Mouse (Mus musculus) embryonic facial prominence, embryonic 14.5 days (tissue): ENCODE measurements around the gene Gbgt1. TPM values are rescaled to one million over a fixed set of nuclear protein-coding genes. Genes with fewer than 3 reads are reported as not detected.

Experiments used
- ATAC-seq: fragments of 200-750 bp; cut with Nextera tagmentation; 2 replicates; pipeline ENCODE4 v1.8.0; 2017; ENCODE audit warnings: low read depth, moderate number of reproducible peaks, moderate TSS enrichment
- DNase-seq: peaks from one replicate; pipeline ENCODE4 v3.0.0-alpha.2; 2015; ENCODE audit warnings: low spot score
- H3K27ac ChIP-seq: fragments of 300-500 bp; sonication (generic); replicated peaks from 2 replicates; pipeline ENCODE4 v1.5.1; 2014; ENCODE audit warnings: low read depth, mild to moderate bottlenecking, low read length, moderate library complexity
- H3K27me3 ChIP-seq: fragments of 300-500 bp; sonication (generic); replicated peaks from 2 replicates; pipeline ENCODE4 v1.6.1; 2014; ENCODE audit warnings: low read length; ENCODE audit not compliant: control insufficient read depth, insufficient read depth
- H3K36me3 ChIP-seq: fragments of 300-500 bp; sonication (generic); 2 replicates; pipeline ENCODE4 v1.6.1; 2014; ENCODE audit warnings: low read length, mixed read lengths; ENCODE audit not compliant: control insufficient read depth, insufficient read depth
- H3K4me1 ChIP-seq: fragments of 300-500 bp; sonication (generic); 2 replicates; pipeline ENCODE4 v1.6.1; 2014; ENCODE audit warnings: antibody characterized with exemption, low read length; ENCODE audit not compliant: control insufficient read depth, insufficient read depth
- H3K4me2 ChIP-seq: fragments of 300-500 bp; sonication (generic); 2 replicates; pipeline ENCODE4 v1.6.1; 2014; ENCODE audit warnings: low read depth, mild to moderate bottlenecking, low read length, moderate library complexity, mixed read lengths
- H3K4me3 ChIP-seq: fragments of 300-500 bp; sonication (generic); 2 replicates; pipeline ENCODE4 v1.5.1; 2014; ENCODE audit warnings: low read depth, mild to moderate bottlenecking, low read length
- H3K9ac ChIP-seq: fragments of 300-500 bp; sonication (generic); 2 replicates; pipeline ENCODE4 v1.6.1; 2014; ENCODE audit warnings: low read depth, mild to moderate bottlenecking, low read length, moderate library complexity, mixed read lengths
- H3K9me3 ChIP-seq: fragments of 300-500 bp; sonication (generic); 2 replicates; pipeline ENCODE4 v1.6.1; 2016; ENCODE audit warnings: low read length; ENCODE audit not compliant: control insufficient read depth
- WGBS: fragments of 180-500 bp; shearing (Covaris S2); extraction: QIAGEN DNeasy Blood & Tissue Kit; methylation state at CpG from one replicate; pipeline ENCODE4 v1.1.7; 2014; 5-methylcytosine and 5-hydroxymethylcytosine counted together
- polyA plus RNA-seq: library from polyadenylated mRNA; unstranded; fragments of >200 nt; fragmentation: Nextera tagmentation; extraction: Ambion mirVana; gene quantifications from 2 replicates; pipeline ENCODE4 v1.2.1, GENCODE M21; 2014

Gbgt1 gene
- 1.3 and 1.7 TPM in 2 replicates for polyA plus RNA-seq

DNA sequence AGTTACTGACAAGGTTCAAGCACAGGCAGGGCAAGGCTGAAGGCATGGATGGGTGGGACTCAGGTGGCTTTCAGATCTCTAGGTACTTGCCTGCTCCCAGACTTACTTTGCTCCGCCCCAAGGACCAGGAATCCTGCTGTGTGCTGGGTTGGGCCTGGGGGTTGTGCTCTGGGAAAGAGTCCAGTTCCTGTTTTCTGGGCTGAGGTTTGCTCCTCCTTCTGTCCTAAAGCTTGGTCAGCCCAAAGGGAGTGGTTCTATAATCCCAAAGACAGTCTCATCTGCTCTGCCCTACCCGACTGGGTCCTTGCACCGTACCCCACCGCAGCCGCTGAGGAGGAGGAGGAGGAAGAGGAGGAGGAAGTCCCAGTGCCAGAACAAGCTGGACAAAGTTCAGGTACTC, at the start of gene Gbgt1:
Gene Gbgt1 (plus strand): TSS at position 221 of the 400 bp plus-strand sequence.
- no peaks in the 10 kb centered on the region for H3K36me3 ChIP-seq
- no peaks in the 10 kb centered on the region for H3K9me3 ChIP-seq
- H3K27ac ChIP-seq: peak within 1 kb of the TSS; percentile 61
- H3K4me3 ChIP-seq: no peak within 1 kb of the TSS
- H3K9ac ChIP-seq: no peak within 1 kb of the TSS
- no peaks in the 10 kb centered on the region for H3K4me1 ChIP-seq
- DNase-seq (no peak), ATAC-seq (no peak)
- H3K27me3 ChIP-seq: no peaks in the 10 kb centered on the region
- no peak within 1 kb of the TSS for H3K4me2 ChIP-seq
- WGBS: 47% methylated on average over 5 of the region's 5 CpGs

DNA sequence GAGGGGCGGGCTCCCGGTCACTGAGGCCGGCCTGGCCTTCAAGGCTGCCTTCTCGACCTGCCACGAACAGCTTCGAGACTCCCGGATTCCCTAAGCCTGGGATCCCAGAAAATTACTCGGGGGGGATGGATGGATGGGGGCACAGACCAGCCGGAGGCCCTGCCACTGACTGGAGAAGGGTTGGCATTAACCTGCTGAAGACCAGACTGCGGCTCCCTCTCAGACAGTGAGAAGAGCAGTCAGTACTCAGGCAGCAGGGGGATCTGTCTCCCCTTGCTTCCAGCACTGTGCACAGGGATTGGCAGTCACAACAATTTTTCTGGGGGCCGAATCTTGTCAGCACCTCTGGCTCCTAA, 49.4 kb upstream of the Gbgt1 start:
- 0 out of 2 replicates have a peak, but pooled peaks cover 5% of the 10 kb centered on the region for H3K4me1 ChIP-seq
- peak overlapping the region; percentile 88 for H3K9ac ChIP-seq
- peak overlapping the region; percentile 94 for H3K4me2 ChIP-seq
- H3K27ac ChIP-seq: peak overlapping the region; percentile 77
- 0 out of 2 replicates have a peak, but pooled peaks cover 4% of the 10 kb centered on the region for H3K36me3 ChIP-seq
- ATAC-seq (peak; percentile 55), DNase-seq (peak; percentile 8)
- peak overlapping the region; percentile 77 for H3K4me3 ChIP-seq
- WGBS: 8% methylated on average over 8 of the region's 11 CpGs
- H3K27me3 ChIP-seq: no peaks in the 10 kb centered on the region; the same call in 1 of the 2 replicates
- no peaks in the 10 kb centered on the region for H3K9me3 ChIP-seq

DNA sequence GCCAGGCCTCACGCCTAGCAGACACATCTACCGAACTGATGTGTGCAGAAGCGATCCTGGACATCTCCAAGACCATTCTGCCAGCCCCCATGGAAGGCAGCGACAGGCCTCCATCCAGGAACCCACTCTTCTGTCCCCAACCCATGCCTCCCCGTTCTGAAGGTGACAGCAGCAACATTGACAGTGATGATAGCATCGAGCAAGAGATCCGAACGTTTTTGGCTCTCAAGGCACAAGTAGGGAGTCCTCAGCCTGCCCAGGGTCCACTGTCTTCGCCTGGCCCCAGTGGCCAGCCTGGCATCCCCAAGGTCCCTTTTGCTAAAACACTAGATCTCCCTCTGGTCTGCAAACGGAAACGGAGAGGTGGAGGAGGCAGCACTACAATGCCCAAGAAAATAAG, 45.0 kb upstream of the Gbgt1 start:
- no peak overlapping the region for H3K27ac ChIP-seq
- peaks cover 12% of the 10 kb centered on the region; the same call in 1 of the 2 replicates for H3K36me3 ChIP-seq
- H3K4me3 ChIP-seq: no peak overlapping the region
- H3K27me3 ChIP-seq: no peaks in the 10 kb centered on the region
- H3K4me1 ChIP-seq: no peaks in the 10 kb centered on the region
- no peaks in the 10 kb centered on the region for H3K9me3 ChIP-seq
- DNase-seq (no peak), ATAC-seq (no peak)
- H3K9ac ChIP-seq: no peak overlapping the region
- H3K4me2 ChIP-seq: no peak overlapping the region
- 91% methylated on average over 11 of the region's 11 CpGs for WGBS

DNA sequence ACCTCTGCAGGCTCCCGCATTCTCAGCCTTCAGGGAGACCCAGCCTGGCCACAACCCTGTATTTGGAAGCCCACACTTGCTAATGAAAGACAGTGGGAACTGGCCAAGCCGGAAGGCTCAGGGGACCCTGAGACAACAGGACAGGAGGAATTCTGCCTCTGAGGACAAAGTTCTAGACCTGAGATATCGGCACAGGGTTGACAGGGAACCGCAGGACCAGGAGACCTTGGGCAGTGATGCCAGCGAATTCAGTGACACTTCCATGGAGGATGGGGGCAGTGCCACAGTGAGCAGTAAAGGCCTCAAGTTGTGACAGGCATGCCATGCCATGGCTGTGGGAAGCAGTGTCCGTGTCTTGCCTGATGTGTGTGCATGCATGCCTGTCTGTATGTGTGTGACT, 43.2 kb upstream of the Gbgt1 start:
- ATAC-seq (no peak), DNase-seq (no peak)
- H3K4me3 ChIP-seq: no peak overlapping the region
- WGBS: 87% methylated on average over 6 of the region's 6 CpGs
- no peak overlapping the region for H3K4me2 ChIP-seq
- H3K27me3 ChIP-seq: no peaks in the 10 kb centered on the region
- H3K9ac ChIP-seq: no peak overlapping the region
- no peaks in the 10 kb centered on the region for H3K4me1 ChIP-seq
- peaks cover 12% of the 10 kb centered on the region; the same call in 1 of the 2 replicates for H3K36me3 ChIP-seq
- H3K27ac ChIP-seq: no peak overlapping the region
- H3K9me3 ChIP-seq: no peaks in the 10 kb centered on the region

DNA sequence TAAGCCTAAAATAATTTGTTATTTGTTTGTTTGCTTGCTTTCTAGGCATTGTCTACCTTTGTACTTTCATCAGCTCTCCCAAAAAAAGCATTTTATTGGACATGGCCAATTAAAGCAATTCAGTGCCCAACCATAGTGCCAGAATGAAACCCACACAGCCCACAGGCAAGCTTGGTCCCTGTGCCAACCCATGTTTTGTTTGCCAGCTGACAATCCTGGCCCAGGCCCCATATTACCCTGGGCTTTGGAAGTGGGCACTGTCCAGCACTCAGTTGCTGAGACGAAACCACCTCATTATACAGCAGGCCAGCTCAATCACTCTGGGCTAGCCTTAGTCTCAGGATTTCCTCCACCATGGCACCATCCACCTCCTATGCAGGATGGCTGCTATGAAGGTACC, 40.1 kb upstream of the Gbgt1 start:
- 65% methylated on average over 1 of the region's 1 CpGs for WGBS
- ATAC-seq: no peak
- no peak for DNase-seq
- Histone ChIP-seq H3K4me1 (no peaks in the 10 kb centered on the region), H3K27ac (no peak overlapping the region), H3K36me3 (peaks cover 8% of the 10 kb centered on the region; the same call in 1 of the 2 replicates), H3K9me3 (no peaks in the 10 kb centered on the region), H3K27me3 (no peaks in the 10 kb centered on the region), H3K4me3 (no peak overlapping the region), H3K9ac (no peak overlapping the region), H3K4me2 (no peak overlapping the region)

DNA sequence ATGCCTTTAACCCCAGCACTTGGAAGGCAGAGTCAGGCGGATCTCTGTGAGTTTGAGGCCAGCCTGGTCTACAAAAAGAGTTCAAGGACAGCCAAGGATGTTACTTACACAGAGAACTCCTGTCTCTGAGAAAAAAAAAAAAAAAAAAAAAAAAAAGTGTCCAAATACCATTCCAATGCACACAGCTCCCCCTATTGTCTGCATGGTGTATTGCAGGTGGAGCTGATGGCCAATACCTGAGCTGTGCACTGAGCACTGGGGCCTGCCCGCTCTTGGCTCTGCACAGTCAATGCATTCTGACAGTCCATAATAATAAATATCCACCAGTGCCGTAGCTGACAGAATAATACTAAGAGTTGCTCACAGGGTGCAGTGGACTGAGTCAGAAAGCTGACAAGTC, 32.8 kb upstream of the Gbgt1 start:
- Histone ChIP-seq H3K4me2 (no peak overlapping the region), H3K27ac (no peak overlapping the region), H3K36me3 (no peaks in the 10 kb centered on the region), H3K27me3 (no peaks in the 10 kb centered on the region), H3K4me3 (no peak overlapping the region), H3K9ac (no peak overlapping the region), H3K4me1 (peaks cover 6% of the 10 kb centered on the region), H3K9me3 (no peaks in the 10 kb centered on the region)
- ATAC-seq (no peak), DNase-seq (no peak)
- WGBS: 36% methylated on average over 3 of the region's 3 CpGs

DNA sequence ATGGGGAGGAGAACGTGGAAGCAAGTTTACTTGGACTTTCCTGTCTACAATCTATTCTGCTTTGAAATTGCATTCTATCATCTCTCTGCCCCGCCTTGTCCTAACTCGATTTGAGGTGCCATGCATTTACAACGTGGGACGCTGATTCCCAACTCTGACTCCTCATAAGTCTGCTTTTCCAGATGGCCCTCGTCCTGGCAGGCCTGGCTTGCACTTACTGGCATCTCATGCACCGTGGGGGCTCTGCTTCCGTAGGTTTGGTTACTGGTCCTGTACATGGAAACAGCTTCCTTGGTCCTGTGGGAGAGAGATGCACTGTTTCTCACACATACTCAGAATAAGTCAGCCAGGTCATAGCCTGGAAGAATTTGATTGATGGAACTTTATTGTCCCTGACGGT, 31.8 kb upstream of the Gbgt1 start:
- H3K4me2 ChIP-seq: no peak overlapping the region
- H3K9me3 ChIP-seq: no peaks in the 10 kb centered on the region
- H3K4me3 ChIP-seq: no peak overlapping the region
- H3K27ac ChIP-seq: no peak overlapping the region
- peaks cover 7% of the 10 kb centered on the region for H3K4me1 ChIP-seq
- H3K36me3 ChIP-seq: peaks cover 10% of the 10 kb centered on the region
- H3K27me3 ChIP-seq: no peaks in the 10 kb centered on the region
- WGBS: 81% methylated on average over 9 of the region's 9 CpGs
- DNase-seq (no peak), ATAC-seq (no peak)
- H3K9ac ChIP-seq: no peak overlapping the region

DNA sequence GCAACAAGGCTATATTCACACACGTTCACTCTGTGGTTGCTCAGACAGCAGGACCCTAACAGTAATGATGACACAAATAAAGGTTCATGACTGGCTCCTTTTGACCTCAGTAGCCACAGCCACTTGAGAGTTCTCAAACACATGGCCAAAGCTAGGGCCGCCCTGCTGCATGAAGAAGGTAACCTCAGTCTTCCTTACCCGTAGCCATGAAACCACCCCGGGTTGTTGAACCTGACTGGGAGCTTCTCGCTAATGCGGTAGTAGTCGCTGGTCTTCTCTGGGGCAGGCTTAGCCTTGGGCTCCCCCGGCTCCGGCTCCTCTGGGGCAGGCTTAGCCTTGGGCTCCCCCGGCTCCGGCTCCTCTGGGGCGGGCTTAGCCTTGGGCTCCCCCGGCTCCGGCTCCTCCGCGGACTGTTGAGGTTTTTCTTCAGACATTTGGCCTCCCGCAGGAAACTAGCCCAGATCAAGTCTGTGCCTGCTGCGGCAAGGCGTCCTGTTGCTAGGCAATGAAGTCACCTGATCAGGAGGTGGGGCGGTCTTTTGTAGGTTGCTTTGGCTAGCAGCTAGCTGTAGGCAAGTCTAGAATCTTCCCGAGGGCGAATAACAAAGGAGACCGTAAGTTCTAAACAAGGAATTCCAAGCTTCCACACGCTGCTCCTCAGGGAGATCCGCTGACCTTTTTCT, 30.7 kb upstream of the Gbgt1 start, which contains the start of gene 1700007K13Rik:
Gene 1700007K13Rik (minus strand): TSS at position 497 of the 683 bp plus-strand sequence.
- H3K27ac ChIP-seq: no peak within 1 kb of the TSS
- no peaks in the 10 kb centered on the region for H3K9me3 ChIP-seq
- H3K4me2 ChIP-seq: peak within 1 kb of the TSS; percentile 56
- peaks cover 7% of the 10 kb centered on the region for H3K4me1 ChIP-seq
- H3K4me3 ChIP-seq: peak within 1 kb of the TSS; percentile 27
- peak; percentile 92 for DNase-seq
- no peaks in the 10 kb centered on the region for H3K27me3 ChIP-seq
- H3K9ac ChIP-seq: peak within 1 kb of the TSS; percentile 49
- peaks cover 20% of the 10 kb centered on the region for H3K36me3 ChIP-seq
- 3% methylated on average over 25 of the region's 25 CpGs for WGBS
- ATAC-seq: peak; percentile 81
